Mouse (Mus musculus): ENCODE data around the gene Mvd. TPM values are rescaled to one million over a fixed set of nuclear protein-coding genes. Genes with fewer than 3 reads are reported as not detected.

Gene Mvd
- polyA plus RNA-seq, 1 experiment from 2014 or later = 18.7 TPM

DNA sequence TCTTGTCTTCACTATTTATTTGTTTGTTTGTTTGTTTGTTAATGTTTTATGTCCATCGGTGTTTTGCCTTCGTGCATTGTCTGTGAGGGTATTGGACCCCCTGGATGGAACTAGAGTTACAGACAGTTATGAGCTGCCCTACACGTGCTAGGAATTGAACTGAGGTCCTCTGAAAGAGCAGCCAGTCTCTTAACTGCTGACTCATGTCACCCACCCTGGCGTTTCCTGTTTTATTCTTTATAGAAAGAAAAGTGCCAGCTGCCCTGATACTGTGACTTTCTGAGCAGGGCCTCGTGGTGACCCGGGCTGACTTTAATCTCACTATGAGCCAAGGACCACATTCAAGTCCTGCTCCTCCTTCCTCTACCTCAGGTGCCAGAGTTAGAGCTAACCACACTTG, 27.7 kb downstream of the Mvd start:
- no peaks in the 10 kb centered on the region for H3K4me1 ChIP-seq (replicated peaks; ENCODE audit: control insufficient read depth, insufficient read depth, low read length)
- no peak for ATAC-seq
- peaks cover 77% of the 10 kb centered on the region for H3K36me3 ChIP-seq (ENCODE audit: control insufficient read depth, insufficient read depth)
- H3K9me3 ChIP-seq (ENCODE audit: control insufficient read depth) = no peaks in the 10 kb centered on the region
- H3K27ac ChIP-seq (ENCODE audit: low read depth, low read length) = no peak overlapping the region
- TF ChIP-seq CTCF (IDR thresholded peaks at IDR 0.05; ENCODE audit: low read depth) = no peak
- H3K27me3 ChIP-seq (replicated peaks; ENCODE audit: control insufficient read depth, insufficient read depth, low read length) = no peaks in the 10 kb centered on the region
- no peak overlapping the region for H3K4me3 ChIP-seq (ENCODE audit: low read depth, low read length)
- H3K9ac ChIP-seq (ENCODE audit: low read depth, low read length) = no peak overlapping the region
- WGBS = 87% methylated on average over 6 of the region's 6 CpGs
- H3K4me2 ChIP-seq (replicated peaks; ENCODE audit: low read depth) = no peak overlapping the region

DNA sequence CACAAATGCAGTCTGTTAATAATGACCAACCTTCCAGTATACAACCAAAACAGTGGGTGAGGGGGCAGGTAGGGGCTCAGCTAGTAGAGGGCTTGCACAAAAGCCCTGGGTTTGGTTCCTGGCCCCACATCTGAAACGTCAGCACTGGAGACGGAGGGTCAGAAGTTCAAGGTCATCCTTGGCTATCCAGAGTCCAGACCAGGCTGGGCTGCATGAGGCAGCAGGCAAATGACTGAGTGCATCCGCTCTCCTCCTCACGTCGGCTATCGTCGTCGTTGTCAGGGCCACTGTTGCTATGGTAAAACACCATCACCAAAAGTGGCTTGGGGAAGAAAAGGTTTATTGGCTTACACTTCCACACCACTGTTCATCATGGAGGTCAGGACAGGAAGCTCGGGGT, 28.9 kb downstream of the Mvd start:
- Histone ChIP-seq H3K4me1 (replicated peaks; ENCODE audit: control insufficient read depth, insufficient read depth, low read length) (no peaks in the 10 kb centered on the region), H3K4me3 (ENCODE audit: low read depth, low read length) (no peak overlapping the region), H3K9ac (ENCODE audit: low read depth, low read length) (no peak overlapping the region), H3K27ac (ENCODE audit: low read depth, low read length) (peak overlapping the region; percentile 35; the same call in 1 of the 2 replicates), H3K9me3 (ENCODE audit: control insufficient read depth) (no peaks in the 10 kb centered on the region), H3K36me3 (ENCODE audit: control insufficient read depth, insufficient read depth) (peaks cover 90% of the 10 kb centered on the region), H3K27me3 (replicated peaks; ENCODE audit: control insufficient read depth, insufficient read depth, low read length) (no peaks in the 10 kb centered on the region), H3K4me2 (replicated peaks; ENCODE audit: low read depth) (no peak overlapping the region)
- no peak for TF ChIP-seq CTCF (IDR thresholded peaks at IDR 0.05; ENCODE audit: low read depth)
- 76% methylated on average over 9 of the region's 9 CpGs for WGBS
- no peak for ATAC-seq

DNA sequence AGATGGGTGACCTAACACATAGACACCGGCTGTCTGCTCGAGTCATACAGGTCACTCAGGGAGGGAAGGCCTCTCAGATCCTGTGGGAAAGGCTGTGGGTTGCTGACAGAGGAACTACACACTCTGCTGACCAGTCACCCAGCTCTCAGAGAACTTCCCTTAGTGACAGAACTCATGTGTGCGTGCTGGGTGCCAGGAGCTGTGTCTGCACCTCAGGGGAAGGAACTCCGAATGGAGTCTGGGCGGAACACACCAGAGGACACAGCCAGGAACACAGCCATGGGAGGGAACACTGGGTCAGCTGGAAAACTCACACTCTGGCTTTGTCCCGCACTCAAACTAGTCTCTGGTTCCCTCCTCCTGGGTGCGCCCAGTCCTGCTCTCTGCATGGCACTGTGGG, 35.5 kb downstream of the Mvd start:
- Histone ChIP-seq H3K36me3 (ENCODE audit: control insufficient read depth, insufficient read depth) (peaks cover 95% of the 10 kb centered on the region), H3K4me3 (ENCODE audit: low read depth, low read length) (no peak overlapping the region), H3K27me3 (replicated peaks; ENCODE audit: control insufficient read depth, insufficient read depth, low read length) (no peaks in the 10 kb centered on the region), H3K27ac (ENCODE audit: low read depth, low read length) (no peak overlapping the region), H3K4me2 (replicated peaks; ENCODE audit: low read depth) (no peak overlapping the region), H3K4me1 (replicated peaks; ENCODE audit: control insufficient read depth, insufficient read depth, low read length) (no peaks in the 10 kb centered on the region), H3K9me3 (ENCODE audit: control insufficient read depth) (no peaks in the 10 kb centered on the region), H3K9ac (ENCODE audit: low read depth, low read length) (no peak overlapping the region)
- no peak for ATAC-seq
- 90% methylated on average over 7 of the region's 7 CpGs for WGBS
- TF ChIP-seq CTCF (IDR thresholded peaks at IDR 0.05; ENCODE audit: low read depth) = no peak

DNA sequence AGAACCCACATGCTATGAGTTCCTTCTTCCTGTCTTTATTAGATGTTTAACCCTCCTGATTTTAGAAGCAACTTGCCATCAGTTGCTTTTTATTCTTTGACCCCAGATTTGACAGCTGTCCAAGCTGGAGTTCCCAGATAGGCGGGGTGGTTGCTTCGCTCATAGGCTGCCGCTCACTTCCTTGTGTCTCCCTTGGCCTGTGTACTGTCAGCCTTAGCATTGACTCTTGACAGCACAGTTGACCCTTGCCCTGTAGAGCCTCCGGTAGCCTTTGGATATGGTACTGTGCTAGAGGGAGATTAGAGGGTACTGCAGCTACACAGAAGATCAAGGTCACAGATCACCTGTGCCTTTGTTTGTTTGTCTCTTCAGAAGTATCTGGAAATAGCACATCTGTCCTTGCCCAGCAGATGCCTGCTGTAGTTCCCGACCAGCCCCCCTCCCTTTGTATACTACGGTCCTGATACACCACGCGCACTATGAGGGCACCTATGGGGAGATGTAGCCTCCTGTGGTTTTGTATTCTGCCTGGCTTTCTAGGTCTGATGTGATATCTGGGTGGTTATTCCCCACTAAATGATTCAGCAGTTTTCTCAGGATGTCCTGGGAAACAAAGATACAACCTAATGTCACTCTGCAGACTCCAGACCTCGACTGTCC, 37.9 kb downstream of the Mvd start:
- Histone ChIP-seq H3K4me3 (ENCODE audit: low read depth, low read length) (no peak overlapping the region), H3K4me1 (replicated peaks; ENCODE audit: control insufficient read depth, insufficient read depth, low read length) (no peaks in the 10 kb centered on the region), H3K27me3 (replicated peaks; ENCODE audit: control insufficient read depth, insufficient read depth, low read length) (no peaks in the 10 kb centered on the region), H3K9ac (ENCODE audit: low read depth, low read length) (no peak overlapping the region), H3K4me2 (replicated peaks; ENCODE audit: low read depth) (no peak overlapping the region), H3K9me3 (ENCODE audit: control insufficient read depth) (no peaks in the 10 kb centered on the region), H3K36me3 (ENCODE audit: control insufficient read depth, insufficient read depth) (peaks cover 94% of the 10 kb centered on the region), H3K27ac (ENCODE audit: low read depth, low read length) (peak overlapping the region; percentile 50; the same call in 1 of the 2 replicates)
- ATAC-seq = peak; percentile 79
- TF ChIP-seq CTCF (IDR thresholded peaks at IDR 0.05; ENCODE audit: low read depth) = no peak
- WGBS = 58% methylated on average over 9 of the region's 9 CpGs

DNA sequence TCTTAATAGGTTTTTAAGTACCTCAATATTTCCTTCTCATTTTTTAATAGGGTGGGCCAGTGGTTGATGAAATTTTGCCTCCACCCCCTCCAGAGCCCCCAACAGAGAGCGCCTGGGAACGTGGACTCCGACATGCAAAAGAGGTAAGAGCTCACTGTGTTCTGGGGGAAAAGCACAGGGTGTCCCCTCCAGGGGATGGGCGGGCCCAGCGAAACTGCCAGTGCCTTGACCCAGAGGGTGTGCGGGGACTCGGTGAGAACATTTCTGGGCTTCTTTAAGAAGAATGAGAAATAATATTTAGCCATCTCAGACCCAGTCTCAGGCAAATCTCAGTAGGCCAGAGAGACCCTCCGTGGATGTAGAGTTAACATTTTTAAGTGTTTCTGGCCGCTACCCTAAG, 45.0 kb downstream of the Mvd start:
- Histone ChIP-seq H3K4me2 (replicated peaks; ENCODE audit: low read depth) (no peak overlapping the region), H3K9me3 (ENCODE audit: control insufficient read depth) (no peaks in the 10 kb centered on the region), H3K4me3 (ENCODE audit: low read depth, low read length) (no peak overlapping the region), H3K4me1 (replicated peaks; ENCODE audit: control insufficient read depth, insufficient read depth, low read length) (no peaks in the 10 kb centered on the region), H3K27me3 (replicated peaks; ENCODE audit: control insufficient read depth, insufficient read depth, low read length) (no peaks in the 10 kb centered on the region), H3K9ac (ENCODE audit: low read depth, low read length) (no peak overlapping the region), H3K36me3 (ENCODE audit: control insufficient read depth, insufficient read depth) (peaks cover 75% of the 10 kb centered on the region), H3K27ac (ENCODE audit: low read depth, low read length) (no peak overlapping the region)
- no peak for ATAC-seq
- no peak for TF ChIP-seq CTCF (IDR thresholded peaks at IDR 0.05; ENCODE audit: low read depth)
- WGBS = 93% methylated on average over 9 of the region's 9 CpGs

DNA sequence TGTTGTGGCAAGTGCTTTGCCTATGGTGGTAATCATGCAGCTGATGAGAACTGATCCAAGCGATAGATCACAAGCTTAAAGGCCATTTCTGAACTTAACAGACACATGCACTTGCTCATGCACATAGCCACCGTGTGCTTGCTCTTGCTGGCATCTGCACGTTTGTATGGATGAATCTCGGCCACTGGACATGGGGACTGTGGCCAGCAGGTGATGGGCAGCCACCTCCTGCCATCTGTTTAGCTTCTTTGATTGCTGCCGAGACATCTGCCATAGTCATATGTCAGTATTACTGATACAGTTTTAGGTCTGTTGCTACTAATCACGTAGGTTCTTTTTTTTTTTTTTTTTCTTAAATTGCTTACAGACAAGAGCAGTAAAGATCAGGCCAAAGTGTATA, 47.9 kb downstream of the Mvd start:
- H3K4me3 ChIP-seq (ENCODE audit: low read depth, low read length) = no peak overlapping the region
- no peak overlapping the region for H3K27ac ChIP-seq (ENCODE audit: low read depth, low read length)
- TF ChIP-seq CTCF (IDR thresholded peaks at IDR 0.05; ENCODE audit: low read depth) = no peak
- ATAC-seq = no peak
- no peak overlapping the region for H3K9ac ChIP-seq (ENCODE audit: low read depth, low read length)
- H3K4me1 ChIP-seq (replicated peaks; ENCODE audit: control insufficient read depth, insufficient read depth, low read length) = no peaks in the 10 kb centered on the region
- H3K9me3 ChIP-seq (ENCODE audit: control insufficient read depth) = no peaks in the 10 kb centered on the region
- H3K36me3 ChIP-seq (ENCODE audit: control insufficient read depth, insufficient read depth) = peaks cover 65% of the 10 kb centered on the region
- WGBS = 84% methylated on average over 6 of the region's 6 CpGs
- H3K4me2 ChIP-seq (replicated peaks; ENCODE audit: low read depth) = no peak overlapping the region
- no peaks in the 10 kb centered on the region for H3K27me3 ChIP-seq (replicated peaks; ENCODE audit: control insufficient read depth, insufficient read depth, low read length)
